Mouse (Mus musculus): ENCODE data around the gene Acss3. TPM values are rescaled to one million over a fixed set of nuclear protein-coding genes. Genes with fewer than 3 reads are reported as not detected.

Gene Acss3
- polyA plus RNA-seq, 1 experiment = 0.37 TPM

GRCm38 (mm10) chr10:106932571-106933073 lies 190.8 kb downstream of the Acss3 start:
- peak overlapping the region; percentile 11 for H3K4me3 ChIP-seq
- H3K27me3 ChIP-seq (ENCODE audit: control insufficient read depth, insufficient read depth, insufficient read length) = no peaks in the 10 kb centered on the region
- H3K36me3 ChIP-seq (ENCODE audit: control insufficient read depth, insufficient read depth) = no peaks in the 10 kb centered on the region
- TF ChIP-seq TCF3 (IDR thresholded peaks at IDR 0.05; ENCODE audit: insufficient read length, low read depth) (no peak), CEBPB (IDR thresholded peaks at IDR 0.05; ENCODE audit: insufficient read depth, poor library complexity, severe bottlenecking) (no peak), POLR2AphosphoS2 (IDR thresholded peaks at IDR 0.05; ENCODE audit: insufficient read length, low read depth) (no peak)
- H3K4me2 ChIP-seq (ENCODE audit: low read depth) = peak overlapping the region; percentile 85
- no peak overlapping the region for H3ac ChIP-seq (ENCODE audit: control insufficient read depth, insufficient read length)
- no peaks in the 10 kb centered on the region for H3K79me2 ChIP-seq (ENCODE audit: control insufficient read depth, insufficient read depth)

DNA sequence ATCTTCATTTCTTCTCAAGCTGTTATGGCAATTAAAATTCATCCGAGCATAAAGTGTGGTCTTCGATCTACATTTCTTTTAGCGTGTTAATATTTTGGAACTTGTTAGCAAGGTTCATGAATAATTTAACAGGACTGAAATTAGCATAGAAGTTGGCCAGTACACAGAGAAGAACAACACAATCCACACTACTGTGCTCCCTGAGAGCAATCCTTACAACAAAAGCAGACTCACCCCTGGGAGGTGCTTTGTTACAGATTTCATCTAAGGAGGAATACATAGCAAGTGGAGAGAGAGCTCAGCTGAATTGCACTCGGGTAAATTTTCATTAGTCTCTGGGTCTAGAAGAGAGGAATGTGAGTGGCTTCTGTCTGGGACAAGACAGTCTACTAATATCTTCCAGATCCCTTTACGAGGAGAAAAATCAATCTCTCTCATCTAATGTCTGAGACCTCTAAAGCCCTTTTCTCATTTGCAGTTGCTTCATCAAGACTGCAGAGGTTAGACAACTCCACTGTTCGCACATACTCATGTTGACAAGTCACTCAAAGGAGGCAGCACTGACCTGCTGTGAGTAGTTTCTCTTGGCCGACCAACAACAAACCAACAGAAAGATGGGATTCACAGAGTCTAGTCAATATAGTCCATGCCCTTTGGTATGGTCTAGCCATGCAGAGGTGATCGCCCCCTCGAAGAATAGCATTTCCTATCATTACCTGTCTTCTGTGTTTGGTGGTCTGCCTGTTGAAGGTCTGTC lies 194.7 kb downstream of the Acss3 start:
- Histone ChIP-seq H3K4me3 (no peak overlapping the region), H3K27me3 (ENCODE audit: control insufficient read depth, insufficient read depth, insufficient read length) (no peaks in the 10 kb centered on the region), H3K36me3 (ENCODE audit: control insufficient read depth, insufficient read depth) (no peaks in the 10 kb centered on the region), H3ac (ENCODE audit: control insufficient read depth, insufficient read length) (no peak overlapping the region), H3K4me2 (ENCODE audit: low read depth) (no peak overlapping the region), H3K79me2 (ENCODE audit: control insufficient read depth, insufficient read depth) (no peaks in the 10 kb centered on the region)
- TF ChIP-seq E2F4 (IDR thresholded peaks at IDR 0.05; ENCODE audit: insufficient read depth) (no peak), TCF12 (IDR thresholded peaks at IDR 0.05; ENCODE audit: insufficient read depth, poor library complexity, severe bottlenecking) (no peak), USF1 (IDR thresholded peaks at IDR 0.05; ENCODE audit: low read depth) (no peak), TCF3 (IDR thresholded peaks at IDR 0.05; ENCODE audit: insufficient read length, low read depth) (no peak), REST (IDR thresholded peaks at IDR 0.05; ENCODE audit: insufficient read depth, insufficient read length) (no peak), MAX (IDR thresholded peaks at IDR 0.05; ENCODE audit: low read depth) (no peak), CEBPB (IDR thresholded peaks at IDR 0.05; ENCODE audit: insufficient read depth, poor library complexity, severe bottlenecking) (no peak), MYOG (IDR thresholded peaks at IDR 0.05; ENCODE audit: control insufficient read depth in 1 of 3, insufficient read depth in 1 of 3, insufficient read length in 2 of 3, low read depth in 2 of 3) (no peak), POLR2A (IDR thresholded peaks at IDR 0.05; ENCODE audit: insufficient read length, low read depth) (no peak), SRF (IDR thresholded peaks at IDR 0.05; ENCODE audit: control insufficient read depth, insufficient read length, low read depth) (no peak), POLR2AphosphoS2 (IDR thresholded peaks at IDR 0.05; ENCODE audit: insufficient read length, low read depth) (no peak), MYOD1 (IDR thresholded peaks at IDR 0.05; ENCODE audit: control insufficient read depth in 1 of 3, insufficient read length in 2 of 3, low read depth in 2 of 3) (no peak)

DNA sequence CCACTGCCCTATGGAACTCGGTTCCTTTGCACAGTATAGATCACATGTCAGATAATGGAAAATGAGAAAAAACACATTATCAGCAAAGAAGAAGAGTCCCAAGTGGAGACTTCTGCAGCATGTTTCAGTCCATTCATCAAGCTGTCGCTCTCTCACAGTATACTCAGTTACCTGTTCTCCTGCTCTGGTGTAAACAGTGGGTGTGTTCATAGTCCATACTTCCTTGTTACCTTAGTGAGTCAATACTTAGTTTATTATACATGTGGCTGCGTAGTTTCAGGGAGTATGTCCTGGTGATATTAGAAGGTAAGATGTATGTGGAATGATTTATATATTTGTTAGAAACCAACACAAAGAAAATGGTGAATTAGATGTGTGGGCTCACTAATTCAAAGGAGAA lies 198.7 kb downstream of the Acss3 start:
- H3K36me3 ChIP-seq (ENCODE audit: control insufficient read depth, insufficient read depth) = no peaks in the 10 kb centered on the region
- H3K4me3 ChIP-seq = no peak overlapping the region
- TF ChIP-seq MYOD1 (IDR thresholded peaks at IDR 0.05; ENCODE audit: control insufficient read depth in 1 of 3, insufficient read length in 2 of 3, low read depth in 2 of 3) (no peak), TCF3 (IDR thresholded peaks at IDR 0.05; ENCODE audit: insufficient read length, low read depth) (no peak), POLR2A (IDR thresholded peaks at IDR 0.05; ENCODE audit: insufficient read length, low read depth) (no peak), SRF (IDR thresholded peaks at IDR 0.05; ENCODE audit: control insufficient read depth, insufficient read length, low read depth) (no peak), POLR2AphosphoS2 (IDR thresholded peaks at IDR 0.05; ENCODE audit: insufficient read length, low read depth) (no peak), MYOG (IDR thresholded peaks at IDR 0.05; ENCODE audit: control insufficient read depth in 1 of 3, insufficient read depth in 1 of 3, insufficient read length in 2 of 3, low read depth in 2 of 3) (no peak), REST (IDR thresholded peaks at IDR 0.05; ENCODE audit: insufficient read depth, insufficient read length) (no peak), MAX (IDR thresholded peaks at IDR 0.05; ENCODE audit: low read depth) (no peak), TCF12 (IDR thresholded peaks at IDR 0.05; ENCODE audit: insufficient read depth, poor library complexity, severe bottlenecking) (no peak), E2F4 (IDR thresholded peaks at IDR 0.05; ENCODE audit: insufficient read depth) (no peak), CEBPB (IDR thresholded peaks at IDR 0.05; ENCODE audit: insufficient read depth, poor library complexity, severe bottlenecking) (no peak), USF1 (IDR thresholded peaks at IDR 0.05; ENCODE audit: low read depth) (no peak)
- no peak overlapping the region for H3ac ChIP-seq (ENCODE audit: control insufficient read depth, insufficient read length)
- H3K4me2 ChIP-seq (ENCODE audit: low read depth) = no peak overlapping the region
- no peaks in the 10 kb centered on the region for H3K79me2 ChIP-seq (ENCODE audit: control insufficient read depth, insufficient read depth)
- H3K27me3 ChIP-seq (ENCODE audit: control insufficient read depth, insufficient read depth, insufficient read length) = no peaks in the 10 kb centered on the region

DNA sequence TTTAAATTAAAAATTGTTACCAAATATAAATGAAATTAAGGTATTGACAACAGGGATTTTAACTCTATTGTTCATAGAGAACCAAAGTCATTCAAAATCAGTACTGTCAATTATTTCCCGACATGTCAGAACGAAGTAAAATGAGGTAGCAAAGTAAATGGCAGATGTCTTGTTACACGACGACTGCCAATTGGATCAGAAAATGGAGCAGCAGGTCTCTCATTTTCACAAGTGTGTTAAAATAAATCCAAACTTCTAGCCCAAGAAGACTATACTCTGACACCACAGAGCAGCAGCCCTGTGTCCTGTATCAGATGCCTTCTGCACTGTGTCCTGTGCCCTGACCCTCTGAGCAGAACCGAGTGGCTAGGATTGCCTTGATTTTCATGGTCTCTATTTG lies 199.1 kb downstream of the Acss3 start:
- H3K79me2 ChIP-seq (ENCODE audit: control insufficient read depth, insufficient read depth) = no peaks in the 10 kb centered on the region
- H3ac ChIP-seq (ENCODE audit: control insufficient read depth, insufficient read length) = no peak overlapping the region
- H3K27me3 ChIP-seq (ENCODE audit: control insufficient read depth, insufficient read depth, insufficient read length) = no peaks in the 10 kb centered on the region
- TF ChIP-seq MYOD1 (IDR thresholded peaks at IDR 0.05; ENCODE audit: control insufficient read depth in 1 of 3, insufficient read length in 2 of 3, low read depth in 2 of 3) (no peak), CEBPB (IDR thresholded peaks at IDR 0.05; ENCODE audit: insufficient read depth, poor library complexity, severe bottlenecking) (no peak), MAX (IDR thresholded peaks at IDR 0.05; ENCODE audit: low read depth) (no peak), MYOG (IDR thresholded peaks at IDR 0.05; ENCODE audit: control insufficient read depth in 1 of 3, insufficient read depth in 1 of 3, insufficient read length in 2 of 3, low read depth in 2 of 3) (no peak), REST (IDR thresholded peaks at IDR 0.05; ENCODE audit: insufficient read depth, insufficient read length) (no peak), POLR2A (IDR thresholded peaks at IDR 0.05; ENCODE audit: insufficient read length, low read depth) (no peak), POLR2AphosphoS2 (IDR thresholded peaks at IDR 0.05; ENCODE audit: insufficient read length, low read depth) (no peak), TCF12 (IDR thresholded peaks at IDR 0.05; ENCODE audit: insufficient read depth, poor library complexity, severe bottlenecking) (no peak), TCF3 (IDR thresholded peaks at IDR 0.05; ENCODE audit: insufficient read length, low read depth) (no peak), USF1 (IDR thresholded peaks at IDR 0.05; ENCODE audit: low read depth) (no peak), E2F4 (IDR thresholded peaks at IDR 0.05; ENCODE audit: insufficient read depth) (no peak), SRF (IDR thresholded peaks at IDR 0.05; ENCODE audit: control insufficient read depth, insufficient read length, low read depth) (no peak)
- no peak overlapping the region for H3K4me3 ChIP-seq
- no peaks in the 10 kb centered on the region for H3K36me3 ChIP-seq (ENCODE audit: control insufficient read depth, insufficient read depth)
- H3K4me2 ChIP-seq (ENCODE audit: low read depth) = no peak overlapping the region

Data from myocyte (in vitro differentiated cells).